Mouse (Mus musculus) regulatory T cell (primary cell): ENCODE results near the gene Klf8.
"Not testable (repeated sequence)": the region's sequence is repeated elsewhere in the genome, so short reads cannot be mapped to it uniquely, and the experiment has no call there.

Experiments
- in situ Hi-C: fragments of 300-600 bp; cut with MboI, MseI; formaldehyde crosslinking; loops from one replicate; pipeline ENCODE4 v1.15.1; 2025; ENCODE audit warnings: high pct_unique_total_duplicates

The Klf8 gene

DNA sequence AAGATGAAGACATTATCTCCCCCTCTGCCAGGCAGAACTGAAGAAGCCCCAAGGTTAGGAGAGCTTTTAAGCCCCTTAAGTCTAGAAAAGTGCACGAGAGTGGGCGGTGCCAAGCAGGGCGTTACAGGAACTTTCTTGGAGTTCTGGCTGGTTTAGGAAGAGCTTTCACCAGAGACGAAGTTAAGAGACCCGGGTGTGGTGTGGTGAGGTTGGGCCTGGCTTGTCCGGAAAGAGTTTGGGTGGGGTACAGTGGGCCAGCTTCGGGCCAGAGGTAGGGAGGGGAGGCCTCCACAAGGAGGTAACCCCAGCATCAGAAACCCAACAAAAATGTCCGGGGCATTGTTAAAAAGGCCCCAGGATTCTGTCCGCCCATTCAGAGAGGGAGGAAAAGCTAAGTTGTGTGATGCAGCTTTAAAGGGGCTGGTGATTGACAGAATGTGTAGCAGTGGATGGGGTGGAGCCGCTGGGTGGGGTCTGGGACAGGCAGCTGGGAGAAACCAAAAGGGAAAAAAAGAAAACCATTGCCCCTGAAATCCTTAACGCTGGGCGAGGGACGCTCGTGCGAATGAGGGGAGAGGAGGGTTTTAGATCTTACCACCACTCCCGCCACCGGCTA is at the start of gene Klf8:
Gene Klf8 (plus strand): TSS at position 163 of the 616 bp plus-strand sequence.
- in situ Hi-C loops: no loop called here

DNA sequence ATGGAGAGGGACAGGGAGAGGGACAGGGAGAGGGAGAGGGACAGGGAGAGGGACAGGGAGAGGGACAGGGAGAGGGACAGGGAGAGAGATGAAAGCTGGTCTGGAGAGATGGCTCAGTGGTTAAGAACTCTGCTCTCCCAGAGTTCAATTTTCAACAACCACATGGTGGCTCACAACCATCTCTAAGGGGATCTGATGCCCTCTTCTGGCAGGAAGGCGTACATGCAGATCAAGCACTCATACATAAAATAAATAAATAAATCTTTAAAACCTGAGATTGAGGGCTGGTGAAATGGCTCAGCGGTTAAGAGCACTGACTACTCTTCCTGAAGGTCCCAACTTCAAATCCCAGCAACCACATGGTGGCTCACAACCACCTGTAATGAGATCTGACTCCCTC is 38.1 kb upstream of the Klf8 start:
- in situ Hi-C loops: not testable (repeated sequence)

DNA sequence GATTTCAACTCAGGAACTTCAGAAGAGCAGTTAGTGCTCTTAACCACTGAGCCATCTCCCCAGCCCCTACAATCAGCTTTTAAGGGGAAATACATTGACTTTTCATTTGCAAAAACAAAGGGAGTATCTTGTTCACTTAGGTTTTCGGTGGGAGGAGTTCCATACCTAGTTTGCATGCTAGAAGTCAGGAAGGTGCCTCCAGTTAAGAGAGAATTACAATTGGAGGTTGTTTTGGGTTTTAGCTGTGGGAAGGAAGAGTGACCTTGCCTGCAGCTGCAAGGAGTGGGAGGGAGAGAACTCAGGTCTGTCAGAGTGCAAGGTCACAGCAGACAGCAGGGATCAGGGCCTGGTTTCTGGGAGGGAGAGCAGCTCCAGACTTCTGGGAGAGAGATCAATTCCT is 26.2 kb upstream of the Klf8 start:
- in situ Hi-C loops: no loop called here

DNA sequence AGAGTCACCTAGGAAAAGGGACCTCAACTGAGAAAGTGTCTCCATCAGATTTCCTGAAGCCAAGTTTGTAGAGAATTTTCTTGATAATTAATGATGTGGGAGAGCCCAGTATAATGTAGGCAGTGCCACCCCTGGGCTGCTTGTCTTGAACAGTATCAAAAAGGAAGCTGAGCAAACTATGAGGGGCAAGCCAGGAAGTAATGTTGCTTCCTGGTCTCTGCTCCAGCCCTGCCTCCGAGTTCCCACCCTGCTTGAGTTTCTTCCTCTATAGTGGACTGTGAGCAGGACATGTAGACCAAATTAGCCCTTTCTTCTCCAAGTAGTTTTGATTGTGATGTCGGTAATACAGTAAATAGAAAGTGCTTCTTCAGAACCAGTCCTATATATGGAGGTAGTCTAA is 6.0 kb upstream of the Klf8 start:
- in situ Hi-C loops: no loop called here

DNA sequence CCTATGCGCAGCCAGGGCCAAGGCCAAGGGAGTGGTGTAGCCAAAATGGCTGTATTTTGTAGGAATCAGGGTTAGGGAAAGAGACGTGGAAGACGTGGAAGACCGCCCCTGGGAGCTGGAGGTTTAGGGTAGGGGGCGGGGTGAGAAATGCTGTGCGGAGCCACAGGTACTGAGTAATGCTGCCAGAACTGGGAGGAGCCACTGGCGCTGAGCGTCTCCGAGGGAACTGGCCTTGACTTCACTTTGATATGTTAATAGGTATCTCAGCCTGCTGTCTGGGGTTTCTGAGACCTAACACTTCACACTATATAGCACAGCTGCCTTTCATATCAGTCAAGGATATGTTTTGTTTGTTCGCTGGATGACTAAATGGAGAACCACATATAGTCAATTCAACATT is 4.0 kb upstream of the Klf8 start:
- in situ Hi-C loops: no loop called here

DNA sequence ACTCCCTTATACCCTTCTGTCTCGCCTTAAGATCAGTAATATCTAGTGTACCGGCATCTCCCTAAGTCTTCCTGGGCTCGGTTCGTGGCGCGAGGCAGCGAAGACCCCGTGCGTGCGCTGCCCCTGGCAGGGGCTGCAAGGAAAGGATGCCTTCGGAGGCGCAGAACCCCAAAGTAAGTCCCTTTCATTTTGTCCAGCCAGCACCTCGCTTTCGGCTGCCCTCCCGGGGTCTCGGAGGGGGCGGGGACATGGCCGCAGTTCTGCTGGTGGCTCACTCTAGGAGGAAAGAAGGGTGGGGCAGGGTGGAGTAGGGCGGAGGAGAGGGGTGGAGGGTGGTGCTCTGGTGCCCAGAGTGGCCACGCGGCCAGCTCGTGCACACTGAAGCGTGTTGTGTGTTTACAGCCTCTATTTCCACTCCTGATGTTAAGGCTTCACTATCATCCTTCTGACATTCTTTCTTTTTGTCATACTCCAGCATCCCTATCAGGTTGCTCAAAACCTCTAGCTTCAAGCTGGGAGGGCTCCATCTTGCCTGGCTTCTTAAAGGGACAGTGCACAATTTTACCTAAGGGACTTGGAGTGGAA is 746 bp downstream of the Klf8 start:
- in situ Hi-C loops: no loop called here

DNA sequence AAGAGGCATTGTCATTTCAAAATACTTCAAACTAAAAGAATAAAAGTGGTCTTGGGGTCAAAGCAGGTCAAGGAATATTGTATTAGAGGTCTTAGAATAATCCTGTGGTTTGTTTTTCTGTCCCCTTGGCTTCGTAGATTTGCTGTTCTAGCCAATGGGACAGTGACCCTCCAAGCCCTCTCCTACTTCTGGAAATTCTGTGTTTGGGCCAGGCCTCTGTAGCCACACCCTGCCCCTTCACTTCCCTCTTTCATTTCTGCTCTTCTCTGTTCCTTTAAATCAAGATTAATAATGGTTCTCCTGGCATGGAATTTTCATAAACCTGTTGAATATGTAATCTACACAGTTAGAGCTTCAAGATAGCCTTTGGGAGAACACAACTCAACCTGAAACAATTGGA is 17.0 kb downstream of the Klf8 start:
- in situ Hi-C loops: no loop called here

DNA sequence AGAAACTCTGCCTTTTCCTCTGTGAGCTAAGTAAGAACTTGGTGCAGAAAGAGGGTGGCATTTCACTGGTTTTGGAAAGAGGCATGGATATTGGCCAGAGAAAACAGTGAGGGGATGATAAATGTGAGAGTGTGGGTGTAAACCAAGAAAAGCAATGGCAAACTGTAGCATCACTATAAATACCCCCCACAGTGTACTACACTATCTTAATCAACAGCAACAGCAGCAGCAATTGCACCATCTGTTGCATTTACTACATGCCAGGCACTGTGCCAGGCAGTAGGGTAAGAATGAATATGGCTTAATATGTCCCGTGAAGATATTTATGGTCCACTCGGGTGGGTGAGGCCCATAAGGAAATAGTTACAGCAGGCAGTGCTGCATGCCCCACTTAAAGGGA is 18.2 kb downstream of the Klf8 start:
- in situ Hi-C loops: no loop called here

DNA sequence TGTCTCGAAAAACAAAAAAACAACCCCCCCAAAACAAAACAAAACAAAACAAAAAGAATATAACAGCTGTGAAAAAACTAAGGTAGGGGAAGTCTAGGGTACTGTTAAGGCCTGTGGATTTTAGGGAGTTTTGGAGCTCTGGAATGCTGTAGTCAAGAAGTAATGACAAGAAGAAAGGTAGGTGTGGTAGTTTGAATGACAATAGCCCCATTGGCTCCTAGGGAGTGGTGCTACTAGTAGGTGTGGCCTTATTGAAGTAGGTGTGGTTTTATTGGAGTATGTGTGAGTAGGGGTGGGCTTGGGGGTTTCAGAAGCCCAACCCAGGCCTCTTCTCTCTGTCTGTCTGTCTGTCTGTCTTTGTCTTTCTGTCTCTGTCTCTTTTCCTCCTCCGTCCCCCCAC is 44.9 kb downstream of the Klf8 start:
- in situ Hi-C loops: no loop called here

DNA sequence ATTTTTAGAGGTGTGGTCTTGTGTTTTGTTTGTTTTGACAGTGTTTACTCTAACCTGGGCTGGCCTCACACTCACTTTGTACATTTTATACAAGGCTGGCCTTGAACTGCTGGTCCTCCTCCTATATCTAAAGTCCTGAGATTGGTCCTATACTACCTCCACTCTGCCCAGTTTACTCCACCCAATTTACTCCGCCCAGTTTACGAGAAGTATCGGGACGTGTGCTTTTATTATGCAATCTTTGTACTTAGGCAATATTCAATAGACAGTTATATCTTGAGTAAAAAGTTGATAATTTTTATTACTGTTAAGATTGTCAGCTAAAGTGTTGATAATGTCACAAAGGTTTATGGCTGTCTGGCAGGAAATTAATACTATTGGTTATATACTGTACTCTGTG is 74.1 kb downstream of the Klf8 start:
- in situ Hi-C loops: no loop called here

DNA sequence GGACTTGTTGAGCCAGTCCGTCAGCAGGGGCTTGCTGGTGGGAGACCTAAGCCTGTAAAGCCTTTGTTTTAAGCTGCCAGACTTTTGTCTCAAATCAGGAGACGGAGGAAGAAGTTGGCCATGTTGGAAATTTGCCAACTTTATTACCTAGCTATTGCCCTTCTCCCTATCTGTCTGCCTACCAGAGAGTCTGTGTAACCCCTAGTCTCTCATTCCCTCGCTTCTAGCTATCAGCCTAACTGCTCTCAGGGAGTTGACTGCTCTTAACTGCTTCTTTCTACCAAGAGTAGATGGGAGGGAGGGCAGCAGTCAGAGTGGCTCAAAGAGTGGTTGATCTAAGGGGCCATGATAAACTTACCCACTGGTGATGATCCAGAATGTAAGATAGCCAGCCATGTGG is 85.8 kb downstream of the Klf8 start:
- in situ Hi-C loops: no loop called here

DNA sequence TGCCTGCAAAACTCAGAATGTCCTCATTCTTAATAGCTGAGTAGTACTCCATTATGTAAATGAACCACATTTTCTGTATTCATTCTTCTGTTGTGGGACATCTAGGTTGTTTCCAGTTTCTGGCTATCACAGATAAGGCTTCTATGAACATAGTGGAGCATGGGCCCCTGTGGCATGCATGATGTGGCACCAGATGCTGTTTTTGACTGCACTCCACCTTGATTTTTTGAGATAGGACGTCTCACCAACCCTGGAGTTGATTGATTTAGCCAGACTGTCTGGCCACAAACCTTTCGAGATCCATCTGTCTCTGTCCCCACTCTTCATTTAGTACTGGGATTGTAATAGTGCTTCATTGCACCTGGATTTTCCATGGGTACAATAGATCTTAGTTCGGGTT is 96.9 kb downstream of the Klf8 start:
- in situ Hi-C loops: not testable (repeated sequence)

DNA sequence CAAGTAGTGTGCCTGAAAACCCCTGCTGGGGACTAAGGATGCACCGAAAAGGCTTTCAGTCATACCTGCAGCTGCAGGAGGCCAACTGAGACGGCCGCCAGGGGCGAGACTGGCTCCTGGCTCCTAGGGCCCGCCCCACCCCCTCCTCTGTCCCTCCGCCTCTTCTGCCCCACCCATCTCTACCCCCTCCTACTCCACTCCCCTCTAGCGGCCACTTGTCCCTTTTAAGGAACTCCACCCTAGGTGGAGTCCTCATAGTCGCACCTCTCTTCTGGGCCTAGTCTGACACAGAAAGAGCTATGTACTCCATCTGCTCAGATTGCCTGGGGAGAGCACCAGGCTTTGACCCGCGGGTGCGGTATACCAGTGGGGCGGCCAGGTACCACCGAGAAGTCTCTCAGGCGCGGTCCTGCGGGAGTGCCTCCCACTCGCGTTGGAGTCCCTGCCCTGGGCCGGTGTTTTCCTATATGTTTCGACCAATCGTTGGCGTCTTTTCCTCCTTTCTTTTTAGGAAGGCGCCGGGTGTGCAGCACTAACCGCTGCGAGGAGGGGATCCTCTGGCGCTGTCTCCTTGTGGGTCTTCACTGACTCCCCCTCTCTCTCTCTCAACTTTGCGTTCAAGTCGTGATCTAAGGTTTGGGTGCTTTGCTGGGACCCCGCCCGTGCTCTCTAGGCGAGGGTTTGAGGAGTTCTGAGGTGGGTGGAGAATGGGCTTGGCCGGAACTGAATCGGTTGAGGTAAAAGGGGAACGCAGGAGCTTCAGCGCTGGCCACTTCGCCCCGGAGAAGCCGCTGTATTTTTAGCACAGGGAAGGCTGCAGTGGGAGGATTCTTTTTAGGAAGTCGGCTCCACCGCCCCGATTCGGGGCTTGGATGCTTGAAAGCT is 122.3 kb downstream of the Klf8 start:
- in situ Hi-C loops: loop anchor here (25.0 kb wide), 1 partner anchor 353 kb away; the partner anchor contains the start of gene Nbdy

DNA sequence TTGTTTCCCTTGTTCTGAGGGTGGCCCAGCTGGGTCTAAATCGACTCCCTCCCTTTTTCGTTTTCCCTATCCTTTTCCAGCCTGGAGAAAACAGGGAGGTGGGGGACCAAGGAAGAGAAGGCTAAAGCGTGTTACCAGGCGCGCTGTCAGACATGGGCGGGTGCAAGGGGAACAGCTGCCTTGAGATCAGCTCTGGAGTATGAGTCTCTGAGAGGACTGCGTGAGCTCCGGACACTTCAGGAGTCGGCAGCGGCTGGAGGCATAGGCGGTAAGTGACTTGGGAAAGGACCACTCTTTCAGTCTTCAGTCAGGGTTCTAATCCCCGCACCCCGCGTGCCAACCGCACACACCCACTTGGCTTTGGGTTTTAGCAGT is 122.9 kb downstream of the Klf8 start:
- in situ Hi-C loops: loop anchor here (25.0 kb wide), 1 partner anchor 352 kb away; the partner anchor contains the start of gene Nbdy

DNA sequence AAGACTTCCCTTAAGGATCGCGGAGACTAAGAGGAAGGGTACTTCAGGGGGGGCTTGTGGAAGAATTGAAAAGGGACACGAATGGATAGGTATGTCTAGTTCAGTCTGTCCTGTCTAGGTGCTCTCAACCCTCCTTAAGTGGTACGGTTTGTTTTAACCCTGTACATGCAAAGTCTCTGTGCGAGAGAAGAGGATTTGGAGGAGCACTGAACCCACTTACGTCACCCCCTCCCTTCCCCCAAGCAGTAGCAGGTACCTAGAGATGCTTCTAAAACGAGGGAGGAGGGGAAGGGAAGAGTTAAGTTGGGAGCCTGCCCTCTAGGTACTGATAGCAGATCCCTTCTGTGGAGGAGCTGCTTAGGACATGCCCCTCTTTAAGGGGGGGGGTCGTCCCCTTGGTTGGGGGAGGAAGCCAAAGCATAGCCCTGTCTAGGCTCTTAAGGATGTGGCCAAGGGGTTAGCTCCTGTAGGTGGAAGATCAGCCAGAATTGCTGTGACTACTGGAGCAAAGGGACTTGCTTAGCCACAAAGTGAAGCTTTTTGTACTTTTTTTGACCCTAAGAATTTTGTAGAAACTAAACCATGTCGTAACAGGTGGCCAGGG is 123.5 kb downstream of the Klf8 start:
- in situ Hi-C loops: loop anchor here (25.0 kb wide), 1 partner anchor 352 kb away; the partner anchor contains the start of gene Nbdy

DNA sequence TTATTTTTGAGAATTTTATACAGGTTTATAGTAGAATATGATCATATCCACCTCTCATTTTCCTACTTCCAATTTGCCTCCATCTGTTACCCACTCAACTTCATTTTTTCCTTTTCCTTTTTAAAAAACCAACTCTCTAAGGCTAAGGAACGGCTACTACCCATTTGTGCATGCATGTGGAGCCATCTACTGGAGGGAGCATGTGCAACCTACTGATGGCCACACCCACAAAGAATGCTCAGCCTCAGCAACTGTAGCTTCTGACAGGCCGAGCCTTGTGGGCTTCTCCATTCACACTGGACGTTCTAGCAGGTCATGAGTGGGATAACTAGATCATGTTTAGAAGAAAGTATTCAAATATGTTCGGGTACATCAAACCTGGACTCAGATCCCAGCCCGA is 129.5 kb downstream of the Klf8 start:
- in situ Hi-C loops: loop anchor here (25.0 kb wide), 1 partner anchor 346 kb away; the partner anchor contains the start of gene Nbdy

DNA sequence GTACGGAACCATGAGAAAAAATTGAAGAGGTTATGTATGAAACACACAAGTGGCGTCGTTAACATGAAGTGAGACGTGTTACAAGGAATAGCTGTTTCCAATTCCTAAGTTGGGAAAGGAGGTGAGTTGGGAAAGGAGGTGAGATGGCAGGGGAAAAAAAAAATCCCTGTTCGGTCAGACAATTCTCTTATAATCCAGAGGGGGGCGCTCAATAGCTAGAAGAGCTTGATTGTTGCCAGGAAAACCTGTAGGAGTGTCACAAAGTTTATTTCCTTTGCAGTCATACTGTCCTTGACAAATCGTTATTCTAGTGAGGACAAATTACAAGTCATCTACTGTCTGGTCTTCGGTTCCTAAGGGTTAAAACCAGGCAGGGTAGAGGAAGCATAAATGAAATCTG is 132.5 kb downstream of the Klf8 start:
- in situ Hi-C loops: loop anchor here (5.0 to 25.0 kb wide), 2 partner anchors 138 to 343 kb away; partner anchors contain the start of gene Nbdy

DNA sequence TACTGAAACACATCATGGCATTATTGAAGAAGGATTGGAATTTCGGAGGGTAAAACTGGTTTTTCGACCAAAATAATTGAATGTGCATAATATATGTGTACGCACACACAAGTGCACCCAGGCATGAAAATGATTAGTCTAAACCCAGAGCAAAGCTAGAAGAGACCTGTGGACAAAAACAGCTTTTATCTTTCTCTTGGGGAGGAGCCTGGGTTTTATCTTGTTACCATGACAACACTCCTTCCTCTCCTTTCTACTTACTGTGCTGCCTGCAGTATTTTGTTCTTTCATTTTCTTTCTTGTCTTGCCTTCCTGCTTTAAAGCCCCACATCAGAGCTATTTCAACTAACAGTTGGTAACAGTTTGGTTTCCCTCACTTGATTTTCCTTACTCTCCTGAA is 137.8 kb downstream of the Klf8 start:
- in situ Hi-C loops: no loop called here

DNA sequence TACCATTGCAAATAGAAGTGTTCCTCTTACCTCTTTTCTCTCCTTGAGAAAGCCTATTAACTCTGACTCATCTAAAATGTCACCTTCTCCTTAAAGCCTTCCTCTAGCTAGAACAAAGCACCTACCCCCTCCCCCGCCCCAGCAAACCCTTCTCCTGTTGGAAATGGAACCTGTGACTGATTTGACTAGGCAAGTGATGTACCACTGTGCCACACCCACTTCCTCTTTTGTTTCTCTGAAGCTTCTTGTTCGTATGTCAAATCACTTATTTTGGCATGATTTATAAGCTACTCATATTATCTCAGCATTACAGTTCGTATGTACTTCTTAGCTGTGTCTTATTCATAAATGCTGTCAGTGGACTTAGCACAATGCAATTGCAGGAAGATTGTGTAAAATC is 144.5 kb downstream of the Klf8 start:
- in situ Hi-C loops: no loop called here

DNA sequence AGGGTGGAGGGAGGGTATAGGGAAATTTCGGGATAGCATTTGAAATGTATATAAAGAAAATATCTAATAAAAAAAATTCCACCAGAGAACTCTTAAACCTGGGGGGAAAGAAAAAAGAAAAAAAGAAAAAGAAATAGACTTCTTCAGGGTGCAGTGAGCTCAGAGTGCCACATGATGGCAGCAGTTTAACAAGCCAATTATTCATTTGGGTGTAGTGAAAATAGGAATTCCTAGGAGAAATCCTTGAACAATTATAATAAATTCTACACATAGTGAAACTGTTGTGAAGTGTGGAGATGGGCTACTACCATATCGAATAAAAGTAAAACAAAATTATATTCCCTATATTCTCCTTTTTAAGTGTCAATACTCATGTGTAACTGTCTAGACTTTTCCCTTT is 152.0 kb downstream of the Klf8 start:
- in situ Hi-C loops: no loop called here

DNA sequence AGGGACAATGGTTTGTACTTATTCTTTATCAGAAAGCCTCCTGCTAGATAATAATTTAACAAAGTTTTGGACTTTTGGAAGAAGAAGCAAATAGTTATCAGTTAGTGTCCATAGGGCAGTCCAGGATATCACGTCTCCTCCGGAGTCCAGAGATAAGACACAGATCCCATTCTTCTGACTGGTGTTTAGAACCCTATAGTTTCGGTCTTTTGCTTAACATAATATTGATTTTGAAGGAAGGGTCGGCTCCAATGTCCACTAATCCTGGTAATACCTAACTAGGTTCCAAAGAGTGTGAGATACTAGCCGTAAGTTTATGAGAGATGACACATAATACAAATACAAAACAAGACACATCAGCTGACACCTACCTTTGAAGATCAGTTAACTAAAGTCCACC is 179.8 kb downstream of the Klf8 start:
- in situ Hi-C loops: no loop called here

DNA sequence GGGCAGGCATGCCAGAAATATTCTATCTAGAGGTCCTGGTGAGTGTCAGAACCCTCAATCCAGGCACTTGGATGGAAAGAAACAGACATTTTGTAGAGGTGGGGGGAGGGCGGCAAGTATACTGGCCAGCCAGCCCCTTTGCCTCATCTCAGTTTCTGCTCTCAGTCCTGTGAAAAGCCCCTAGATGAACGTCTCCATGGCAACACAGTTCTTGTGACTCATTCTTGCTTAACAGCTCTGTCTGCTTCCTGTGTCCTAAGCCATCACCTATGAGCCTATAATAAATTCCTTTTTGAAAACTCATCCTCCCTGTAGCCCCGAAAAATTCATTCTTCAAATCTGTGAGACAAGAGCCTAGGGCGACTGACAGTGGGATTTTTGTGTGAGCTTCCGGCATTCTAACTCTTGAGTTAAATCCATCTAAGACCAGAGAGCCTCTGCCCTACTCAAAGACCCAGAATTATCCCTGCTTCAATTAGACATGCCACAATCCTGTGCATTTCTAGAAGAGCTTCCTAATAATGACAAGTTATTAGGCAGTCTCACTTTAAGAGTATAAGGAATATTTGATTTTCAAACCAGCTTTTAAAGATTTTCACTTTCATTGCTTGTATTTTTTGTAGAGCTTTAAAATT is 196.5 kb downstream of the Klf8 start:
- in situ Hi-C loops: no loop called here
